Mouse (Mus musculus) liver, adult 2 months (tissue): ENCODE results near the gene Wdr73. TPM values are rescaled to one million over a fixed set of nuclear protein-coding genes. Genes with fewer than 3 reads are reported as not detected.

Experiments used
- DNase-seq: peaks from one replicate; pipeline ENCODE4 v3.0.0-alpha.2; 2011; ENCODE audit warnings: low read depth, low spot score; ENCODE audit errors: extremely low read depth
- H3K27ac ChIP-seq: fragments of 200-500 bp; replicated peaks from 2 replicates; pipeline ENCODE4 v1.5.1; 2012; ENCODE audit warnings: low read depth, mild to moderate bottlenecking, control low read depth, inconsistent platforms, low read length; ENCODE audit not compliant: insufficient read depth
- H3K27me3 ChIP-seq: fragments of 200-500 bp; 2 replicates; pipeline ENCODE4 v1.6.1; 2012; ENCODE audit warnings: mild to moderate bottlenecking, moderate library complexity, low read length, inconsistent platforms; ENCODE audit not compliant: control insufficient read depth, insufficient read depth
- H3K36me3 ChIP-seq: fragments of 200-500 bp; 2 replicates; pipeline ENCODE4 v1.6.1; 2012; ENCODE audit warnings: low read length, inconsistent platforms; ENCODE audit not compliant: control insufficient read depth, insufficient read depth
- H3K4me1 ChIP-seq: fragments of 200-500 bp; 2 replicates; pipeline ENCODE4 v1.6.1; 2011; ENCODE audit warnings: low read length; ENCODE audit not compliant: control insufficient read depth, insufficient read depth
- H3K4me3 ChIP-seq: fragments of 200-500 bp; 2 replicates; pipeline ENCODE4 v1.5.1; 2011; ENCODE audit warnings: low read depth, mild to moderate bottlenecking, control low read depth, low read length, moderate library complexity; ENCODE audit not compliant: insufficient read depth
- H3K79me2 ChIP-seq: fragments of 200-500 bp; 2 replicates; pipeline ENCODE4 v1.6.1; 2012; ENCODE audit warnings: inconsistent platforms, mild to moderate bottlenecking, low read length, moderate library complexity; ENCODE audit not compliant: control insufficient read depth, insufficient read depth
- H3K9ac ChIP-seq: fragments of 200-500 bp; 2 replicates; pipeline ENCODE4 v1.6.1; 2012; ENCODE audit warnings: low read depth, mild to moderate bottlenecking, control low read depth, inconsistent platforms, low read length
- CTCF ChIP-seq: fragments of 200-500 bp; IDR thresholded peaks from 2 replicates; pipeline ENCODE4 v1.5.1; 2011; ENCODE audit warnings: low read depth, low read length, control low read depth
- POLR2A ChIP-seq: fragments of 200-500 bp; IDR thresholded peaks from 2 replicates; pipeline ENCODE4 v1.6.1; 2011; ENCODE audit warnings: low read length, control low read depth; ENCODE audit not compliant: insufficient read depth; ENCODE audit errors: extremely low read depth
- whole genome bisulfite sequencing: fragments of 180-500 bp; shearing (Covaris S2); methylation state at CpG from one replicate; pipeline ENCODE4 v1.1.7; 2018; 5-methylcytosine and 5-hydroxymethylcytosine counted together
- polyA plus RNA-seq: library from polyadenylated mRNA; depleted of rRNA; stranded (reverse); fragments of >200 nt; gene quantifications from 2 replicates; pipeline ENCODE4 v1.2.3, GENCODE M21; 2012; rRNA removed
- total RNA-seq: library from RNA; depleted of rRNA; stranded (reverse); fragments of >200 nt; gene quantifications from 2 replicates; pipeline ENCODE4 v1.2.3, GENCODE M21; 2014; rRNA removed

Gene Wdr73
- total and polyA plus RNA-seq, 2 experiments: 11.7 to 13.0 TPM

GRCm38 (mm10) chr7:80843176-80843575, 57.9 kb downstream of the Wdr73 start:
- no peak overlapping the region for H3K9ac ChIP-seq
- H3K36me3 ChIP-seq: no peaks in the 10 kb centered on the region
- no peaks in the 10 kb centered on the region for H3K4me1 ChIP-seq
- 98% methylated on average over 1 of the region's 1 CpGs for WGBS
- no peaks in the 10 kb centered on the region for H3K27me3 ChIP-seq
- DNase-seq: no peak
- no peak overlapping the region for H3K27ac ChIP-seq
- H3K79me2 ChIP-seq: no peaks in the 10 kb centered on the region
- TF ChIP-seq POLR2A (no peak), CTCF (no peak)
- H3K4me3 ChIP-seq: no peak overlapping the region

- H3K4me3 ChIP-seq: no peak overlapping the region
- no peak overlapping the region for H3K9ac ChIP-seq
- no peak overlapping the region for H3K27ac ChIP-seq
- no peak for DNase-seq
- H3K27me3 ChIP-seq: no peaks in the 10 kb centered on the region
- H3K4me1 ChIP-seq: no peaks in the 10 kb centered on the region
- WGBS: 61% methylated on average over 5 of the region's 5 CpGs
- H3K36me3 ChIP-seq: no peaks in the 10 kb centered on the region
- TF ChIP-seq CTCF: no peak
- no peak for TF ChIP-seq POLR2A
- H3K79me2 ChIP-seq: no peaks in the 10 kb centered on the region
These were observed 58.9 kb downstream of the Wdr73 start for GRCm38 (mm10) chr7:80842132-80842531.

GRCm38 (mm10) chr7:80840937-80841336, 60.1 kb downstream of the Wdr73 start:
- no peak for DNase-seq
- H3K36me3 ChIP-seq: no peaks in the 10 kb centered on the region
- H3K27me3 ChIP-seq: no peaks in the 10 kb centered on the region
- no peak overlapping the region for H3K27ac ChIP-seq
- no peak overlapping the region for H3K4me3 ChIP-seq
- no peak overlapping the region for H3K9ac ChIP-seq
- WGBS: 88% methylated on average over 4 of the region's 4 CpGs
- no peaks in the 10 kb centered on the region for H3K79me2 ChIP-seq
- TF ChIP-seq CTCF: no peak
- TF ChIP-seq POLR2A: no peak
- no peaks in the 10 kb centered on the region for H3K4me1 ChIP-seq

Other genes with a start within 250 kb of the Wdr73 start
- gene Crtc3, start 212.4 kb downstream of the Wdr73 start, total RNA-seq: 3.0 and 5.4 TPM in 2 replicates
- gene Crtc3, start 212.4 kb downstream of the Wdr73 start, polyA plus RNA-seq: 8.7 and 12.9 TPM in 2 replicates
- gene Iqgap1, start 75.3 kb downstream of the Wdr73 start, total RNA-seq: 7.8 and 9.2 TPM in 2 replicates
- 2.6 and 2.8 TPM in 2 replicates for gene Iqgap1, start 75.3 kb downstream of the Wdr73 start, polyA plus RNA-seq
- 3.0 and 4.6 TPM in 2 replicates for gene Zscan2, start 40.3 kb downstream of the Wdr73 start, total RNA-seq
- gene Zscan2, start 40.3 kb downstream of the Wdr73 start, polyA plus RNA-seq: 1.6 and 2.7 TPM in 2 replicates
- 0.65 and 0.67 TPM in 2 replicates for gene Nmb, start 3.8 kb upstream of the Wdr73 start, total RNA-seq
- gene Nmb, start 3.8 kb upstream of the Wdr73 start, polyA plus RNA-seq: 1.7 TPM in 1 of 2 replicates, not detected in the other
- gene Sec11a, start 46.5 kb upstream of the Wdr73 start, total RNA-seq: 80.9 and 103 TPM in 2 replicates
- gene Sec11a, start 46.5 kb upstream of the Wdr73 start, polyA plus RNA-seq: 52.0 and 64.6 TPM in 2 replicates
- 6.7 and 9.9 TPM in 2 replicates for gene Zfp592, start 92.4 kb upstream of the Wdr73 start, total RNA-seq
- 6.8 and 11.3 TPM in 2 replicates for gene Zfp592, start 92.4 kb upstream of the Wdr73 start, polyA plus RNA-seq
- 0.09 TPM in 1 of 2 replicates, not detected in the other for gene Alpk3, start 156.3 kb upstream of the Wdr73 start, total RNA-seq
- 0.01 TPM in 1 of 2 replicates, not detected in the other for gene Alpk3, start 156.3 kb upstream of the Wdr73 start, polyA plus RNA-seq
- 0.28 TPM in 1 of 2 replicates, not detected in the other for gene Slc28a1, start 213.5 kb upstream of the Wdr73 start, total RNA-seq
- 0.12 and 0.24 TPM in 2 replicates for gene Slc28a1, start 213.5 kb upstream of the Wdr73 start, polyA plus RNA-seq